Mouse (Mus musculus): ENCODE data around the gene Rtkn2. TPM values are rescaled to one million over a fixed set of nuclear protein-coding genes. Genes with fewer than 3 reads are reported as not detected.
A peak's percentile ranks its signal among the peaks of the same experiment; 100 is the strongest.

Rtkn2 gene
- total RNA-seq, 2 experiments from 2014 or later: 4.7 to 5.0 TPM

DNA sequence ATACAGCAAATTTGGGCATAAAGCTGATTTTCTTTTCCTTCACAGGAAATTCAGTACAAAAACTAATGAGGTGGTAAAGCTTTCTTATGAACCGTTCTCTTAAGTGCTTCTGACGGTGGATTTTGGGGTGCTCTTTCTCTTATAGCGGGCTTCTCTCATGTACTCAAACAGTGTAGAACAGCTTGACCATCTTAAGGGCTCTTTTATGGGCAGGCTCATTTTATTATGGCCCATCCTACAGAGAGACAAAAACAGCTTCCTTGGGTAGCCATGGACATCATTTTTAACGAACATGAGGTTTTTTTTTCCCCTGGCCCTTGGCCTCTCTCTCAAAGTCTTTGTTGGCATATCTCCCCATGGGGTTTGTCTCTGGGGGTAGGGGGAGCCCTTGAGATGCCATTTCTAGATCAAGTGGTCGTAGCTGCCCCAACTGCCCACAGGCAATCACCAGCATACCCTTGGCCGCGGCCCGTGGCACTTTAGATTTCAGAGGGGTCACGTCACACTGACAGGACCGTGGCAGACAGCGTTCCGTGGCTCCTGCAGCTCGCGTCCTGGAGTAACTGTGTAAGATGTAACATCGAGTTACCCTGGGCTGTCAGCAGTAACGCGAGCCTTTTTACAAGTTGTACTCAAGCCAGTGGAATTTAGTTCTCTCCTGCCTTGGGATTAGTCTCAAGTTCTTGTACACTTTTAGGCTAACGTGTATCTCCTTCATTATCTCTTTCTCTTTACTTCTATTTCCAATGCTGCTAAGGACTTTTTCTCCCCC is 24.5 kb downstream of the Rtkn2 start:
- no peak overlapping the region for H3K27ac ChIP-seq
- no peak for DNase-seq (ENCODE audit: low spot score in 2 of 2)
- peak; percentile 20; the same call in 1 of the 2 replicates for TF ChIP-seq CTCF (conservative IDR thresholded peaks at IDR 0.05)
- H3K4me3 ChIP-seq: no peak overlapping the region

- Histone ChIP-seq H3K4me3 (no peak overlapping the region), H3K27ac (no peak overlapping the region)
- no peak for DNase-seq (ENCODE audit: low spot score in 2 of 2)
- no peak for TF ChIP-seq CTCF (conservative IDR thresholded peaks at IDR 0.05)
Observed at GRCm38 (mm10) chr10:68005404-68005803, 26.0 kb downstream of the Rtkn2 start.

DNA sequence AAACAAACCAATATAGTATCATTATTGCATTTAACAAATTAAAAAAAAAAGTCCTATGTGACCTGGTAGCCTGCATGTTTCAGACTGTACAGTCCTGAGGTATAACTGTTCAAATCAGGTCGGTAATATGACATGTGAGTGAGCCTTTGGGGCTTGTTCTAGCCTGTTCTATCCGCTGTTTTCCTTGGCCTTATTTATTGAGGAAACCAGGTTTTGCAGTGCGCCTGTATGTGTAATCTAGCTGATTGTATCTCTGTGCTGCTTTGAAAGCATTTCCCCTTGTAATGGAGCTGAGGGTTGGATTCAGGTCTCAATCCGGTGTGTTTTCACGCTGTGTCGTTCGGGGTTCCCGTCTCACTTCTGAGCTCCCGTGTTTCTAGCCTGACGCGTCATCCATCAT is 27.1 kb downstream of the Rtkn2 start:
- Histone ChIP-seq H3K27ac (no peak overlapping the region), H3K4me3 (no peak overlapping the region)
- DNase-seq (ENCODE audit: low spot score in 2 of 2): no peak
- no peak for TF ChIP-seq CTCF (conservative IDR thresholded peaks at IDR 0.05)

- no peak for DNase-seq (ENCODE audit: low spot score in 2 of 2)
- no peak overlapping the region for H3K4me3 ChIP-seq
- TF ChIP-seq CTCF (conservative IDR thresholded peaks at IDR 0.05): no peak
- no peak overlapping the region for H3K27ac ChIP-seq
Observed at GRCm38 (mm10) chr10:68007103-68007502, 27.7 kb downstream of the Rtkn2 start.

DNA sequence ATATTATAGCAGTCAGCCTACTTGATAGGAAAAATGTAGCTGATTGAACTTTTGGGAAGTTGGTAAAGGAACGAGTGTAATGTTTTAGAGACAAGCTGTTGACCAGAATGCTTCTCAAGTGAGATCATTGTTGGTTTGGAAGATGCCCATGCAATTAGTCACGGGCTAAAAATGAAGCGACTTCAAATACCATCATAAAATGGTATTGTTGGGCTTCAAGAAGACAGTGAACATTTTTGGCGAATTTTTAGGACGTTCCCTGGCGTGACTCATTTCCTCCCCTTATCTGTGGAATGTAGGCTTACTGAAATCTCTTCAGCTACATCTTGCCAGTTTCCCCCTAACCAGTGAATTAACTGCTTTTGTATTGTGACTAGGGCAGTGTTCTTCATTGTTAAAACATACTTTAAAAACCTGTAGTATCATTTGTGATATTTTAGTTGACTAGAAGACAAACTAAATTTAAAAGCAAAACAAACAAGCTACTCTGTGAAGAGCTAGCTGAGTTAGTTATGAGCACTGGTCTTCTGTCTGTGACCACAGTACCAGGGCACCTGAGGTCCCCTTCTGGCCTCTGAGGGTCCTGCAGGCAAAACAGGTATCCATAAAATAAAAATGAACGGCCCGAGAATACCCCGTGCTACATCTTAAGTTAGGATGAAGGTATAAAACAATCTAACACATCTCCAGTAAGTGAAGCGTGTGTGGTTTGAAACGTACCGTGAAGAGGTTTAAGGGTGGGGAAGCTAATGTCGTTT is 29.0 kb downstream of the Rtkn2 start:
- Histone ChIP-seq H3K27ac (no peak overlapping the region), H3K4me3 (no peak overlapping the region)
- DNase-seq (ENCODE audit: low spot score in 2 of 2): no peak
- TF ChIP-seq CTCF (conservative IDR thresholded peaks at IDR 0.05): peak; percentile 38

DNA sequence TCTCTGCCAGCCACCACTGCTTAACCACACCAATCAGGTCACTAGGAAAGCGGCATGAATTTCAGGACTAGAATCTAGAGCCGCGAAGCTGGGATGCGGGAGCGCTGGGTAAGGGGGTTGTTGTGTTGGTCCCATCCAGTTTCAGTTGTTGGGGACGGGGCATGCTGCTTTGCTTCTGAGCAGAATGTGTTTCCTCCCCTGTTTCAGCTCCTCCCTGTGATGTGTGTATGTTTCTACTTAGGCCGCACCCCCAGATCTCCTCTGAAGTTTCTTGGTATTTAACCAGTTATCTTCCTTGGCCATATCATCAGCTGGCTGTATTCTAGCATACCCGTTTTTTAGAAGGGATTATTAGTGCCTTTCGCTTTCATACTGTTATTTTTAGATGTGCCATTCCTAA is 29.9 kb downstream of the Rtkn2 start:
- Histone ChIP-seq H3K27ac (no peak overlapping the region), H3K4me3 (no peak overlapping the region)
- DNase-seq (ENCODE audit: low spot score in 2 of 2): no peak
- TF ChIP-seq CTCF (conservative IDR thresholded peaks at IDR 0.05): no peak

DNA sequence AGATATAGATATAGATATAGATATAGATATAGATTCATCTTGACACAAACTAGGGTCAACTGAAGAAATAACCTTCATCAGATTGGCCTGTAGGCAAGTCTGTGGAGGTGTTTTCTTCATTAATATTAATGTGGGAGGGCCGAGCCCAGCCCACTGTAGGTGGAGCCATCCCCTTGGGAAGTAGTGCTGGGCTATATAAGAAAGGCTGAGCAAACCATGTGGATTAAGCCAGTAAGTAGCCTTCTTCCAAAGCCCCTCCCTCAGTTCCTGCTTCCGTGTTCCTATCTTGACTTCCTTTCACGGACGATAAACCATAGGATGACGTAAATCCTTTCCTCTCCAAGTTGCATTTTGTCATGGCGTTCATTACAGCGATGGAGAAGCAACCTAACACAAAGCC is 30.5 kb downstream of the Rtkn2 start:
- no peak overlapping the region for H3K4me3 ChIP-seq
- no peak for TF ChIP-seq CTCF (conservative IDR thresholded peaks at IDR 0.05)

GRCm38 (mm10) chr10:68013137-68013536 is 33.8 kb downstream of the Rtkn2 start:
- Histone ChIP-seq H3K4me3 (no peak overlapping the region), H3K27ac (no peak overlapping the region)
- peak in 1 of 2 experiments; percentile 27 for DNase-seq (ENCODE audit: low spot score in 2 of 2)
- peak; percentile 81 for TF ChIP-seq CTCF (conservative IDR thresholded peaks at IDR 0.05)

More for the DNA sequence above, 30.5 kb downstream of the Rtkn2 start:
- DNase-seq (ENCODE audit: low spot score in 2 of 2): no peak
- no peak overlapping the region for H3K27ac ChIP-seq

GRCm38 (mm10) chr10:68020755-68021154 is 41.4 kb downstream of the Rtkn2 start:
- no peak for TF ChIP-seq CTCF (conservative IDR thresholded peaks at IDR 0.05)
- Histone ChIP-seq H3K27ac (no peak overlapping the region), H3K4me3 (no peak overlapping the region)
- no peak for DNase-seq (ENCODE audit: low spot score in 2 of 2)

- no peak for DNase-seq (ENCODE audit: low spot score in 2 of 2)
- Histone ChIP-seq H3K4me3 (no peak overlapping the region), H3K27ac (no peak overlapping the region)
- no peak for TF ChIP-seq CTCF (conservative IDR thresholded peaks at IDR 0.05)
Observed at GRCm38 (mm10) chr10:68025660-68026059, 46.3 kb downstream of the Rtkn2 start.

DNA sequence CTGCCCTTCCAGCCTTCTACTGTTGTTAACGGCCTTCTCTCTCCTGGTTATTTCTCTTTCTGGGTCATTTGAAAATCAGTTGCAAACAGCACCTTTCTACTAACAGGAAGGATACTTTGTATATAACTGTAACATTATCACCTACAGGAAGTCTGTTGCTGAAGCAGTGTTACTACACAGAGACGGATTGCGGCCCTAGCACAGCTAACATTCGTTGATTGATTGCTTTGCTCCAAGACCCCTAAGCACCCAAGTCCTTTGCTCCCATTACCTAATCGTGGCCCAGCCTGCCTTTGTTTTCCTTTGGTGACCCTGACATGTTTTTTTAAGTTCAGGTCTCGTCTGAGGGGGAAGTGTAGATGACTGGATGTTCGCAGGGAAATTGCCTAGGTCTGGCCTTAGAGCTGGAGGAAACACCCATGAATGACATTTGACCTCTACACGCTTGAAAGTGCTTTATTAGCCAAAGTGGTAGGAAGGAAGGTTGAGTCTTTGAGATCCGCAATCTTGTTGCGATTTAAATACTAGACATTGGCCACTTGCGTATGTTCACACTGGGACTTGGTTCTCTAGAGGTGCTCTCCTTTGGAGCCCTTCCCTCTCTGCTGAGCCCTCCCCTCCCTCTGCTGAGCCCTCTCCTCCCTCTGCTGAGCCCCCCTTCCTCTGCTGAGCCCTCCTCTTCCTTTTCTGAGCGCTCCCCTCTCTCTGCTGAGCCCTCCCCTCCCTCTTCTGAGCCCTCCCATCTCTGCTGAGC is 49.1 kb downstream of the Rtkn2 start:
- TF ChIP-seq CTCF (conservative IDR thresholded peaks at IDR 0.05): no peak
- DNase-seq (ENCODE audit: low spot score in 2 of 2): no peak
- no peak overlapping the region for H3K27ac ChIP-seq
- no peak overlapping the region for H3K4me3 ChIP-seq

- no peak for TF ChIP-seq CTCF (conservative IDR thresholded peaks at IDR 0.05)
- no peak overlapping the region for H3K4me3 ChIP-seq
- H3K27ac ChIP-seq: no peak overlapping the region
- no peak for DNase-seq (ENCODE audit: low spot score in 2 of 2)
Observed at GRCm38 (mm10) chr10:68029081-68029626, 49.8 kb downstream of the Rtkn2 start.

DNA sequence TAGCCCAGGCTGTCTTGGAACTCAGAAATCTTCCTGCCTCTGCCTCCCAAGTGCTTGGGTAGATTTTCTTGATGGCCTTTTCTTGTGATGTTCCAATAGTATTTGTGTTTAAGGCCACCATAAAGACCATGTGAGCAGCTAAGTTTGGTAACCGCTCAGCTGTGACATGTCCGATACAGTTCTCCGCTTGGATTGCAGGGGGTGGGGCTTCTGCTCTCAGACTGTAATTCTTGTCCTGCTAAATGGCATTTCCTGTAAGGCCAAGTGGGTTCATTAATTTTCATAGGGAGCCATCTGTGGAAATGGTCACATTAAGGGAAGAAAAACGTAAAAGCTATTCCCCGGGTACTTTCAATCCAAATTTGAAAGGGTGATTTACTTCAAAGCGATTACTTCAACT is 50.7 kb downstream of the Rtkn2 start:
- Histone ChIP-seq H3K4me3 (no peak overlapping the region), H3K27ac (no peak overlapping the region)
- no peak for DNase-seq (ENCODE audit: low spot score in 2 of 2)
- TF ChIP-seq CTCF (conservative IDR thresholded peaks at IDR 0.05): no peak

Data from layer of hippocampus, adult 2 months (tissue).